Mouse (Mus musculus) C2C12 (cell line): Measurements from ENCODE around the gene Wsb1.

ENCODE experiments used
- CEBPB ChIP-seq: IDR thresholded peaks from one replicate; pipeline ENCODE4 v1.6.1; 2011; ENCODE audit warnings: low read depth, mild to moderate bottlenecking, control low read depth, moderate library complexity
- CTCF ChIP-seq: IDR thresholded peaks from one replicate; pipeline ENCODE4 v1.5.1; 2011; ENCODE audit not compliant: control insufficient read depth, insufficient read depth, insufficient read length
- MYOD1 ChIP-seq: IDR thresholded peaks from one replicate; pipeline ENCODE4 v1.6.1; 2011; ENCODE audit warnings: low read depth; ENCODE audit not compliant: control insufficient read depth, insufficient read length
- MYOG ChIP-seq: IDR thresholded peaks from one replicate; pipeline ENCODE4 v1.6.1; 2011; ENCODE audit not compliant: control insufficient read depth, insufficient read length; ENCODE audit errors: extremely low read depth

DNA sequence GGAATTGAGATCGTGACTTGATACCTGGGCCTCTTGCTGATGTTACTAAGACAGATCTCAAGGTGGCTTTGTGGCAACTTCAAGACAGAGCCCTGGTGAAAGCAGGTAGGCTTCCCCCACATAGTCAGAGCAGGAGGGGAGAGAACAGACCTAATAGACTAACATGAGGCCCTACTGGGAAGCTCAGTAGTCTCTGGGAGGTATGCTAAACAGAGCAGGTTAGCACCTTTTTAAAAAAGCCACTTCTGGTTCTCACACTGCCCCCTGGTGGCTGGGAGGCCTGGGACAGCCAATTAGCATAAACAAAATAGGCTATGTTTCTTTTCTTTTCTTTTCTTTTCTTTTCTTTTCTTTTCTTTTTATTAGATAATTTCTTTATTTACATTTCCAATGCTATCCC, 62.3 kb downstream of the Wsb1 start:
- TF ChIP-seq CTCF (no peak), MYOG (no peak), CEBPB (no peak), MYOD1 (no peak)
